Mouse (Mus musculus) frontal cortex, postnatal 10 days (tissue): ENCODE measurements around the gene 4930562C15Rik.
A peak's percentile ranks its signal among the peaks of the same experiment; 100 is the strongest.
"Not testable (repeated sequence)": the region's sequence is repeated elsewhere in the genome, so short reads cannot be mapped to it uniquely, and the experiment has no call there.

Experiments
- DNase-seq, 2 experiments: peaks; one replicate each; pipeline ENCODE4 v3.0.0; 2022; ENCODE audit warnings: low spot score in 2 of 2, mixed read lengths in 1 of 2

4930562C15Rik gene

DNA sequence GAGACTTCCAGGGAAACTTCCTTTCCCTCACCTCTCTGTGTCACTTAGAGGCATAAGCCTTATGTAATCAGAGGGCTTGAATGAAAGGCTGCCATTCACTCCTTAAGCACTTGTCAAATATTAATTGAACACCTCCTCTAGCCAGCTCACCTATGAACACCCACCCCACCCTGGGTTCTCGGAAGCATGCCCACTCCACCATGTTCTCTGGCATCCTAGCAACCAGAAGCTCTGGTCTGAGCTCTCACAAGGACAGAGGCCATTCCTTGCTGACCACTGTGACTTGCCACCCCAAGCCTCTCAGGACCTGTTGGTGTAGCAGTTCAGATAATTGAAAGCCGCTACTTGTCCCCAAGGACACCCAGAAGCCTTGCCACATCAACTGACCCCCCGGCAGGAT is at the start of gene 4930562C15Rik:
Gene 4930562C15Rik, plus strand, starts transcription at position 226 of the 400 bp plus-strand sequence.
- DNase-seq = no peak

DNA sequence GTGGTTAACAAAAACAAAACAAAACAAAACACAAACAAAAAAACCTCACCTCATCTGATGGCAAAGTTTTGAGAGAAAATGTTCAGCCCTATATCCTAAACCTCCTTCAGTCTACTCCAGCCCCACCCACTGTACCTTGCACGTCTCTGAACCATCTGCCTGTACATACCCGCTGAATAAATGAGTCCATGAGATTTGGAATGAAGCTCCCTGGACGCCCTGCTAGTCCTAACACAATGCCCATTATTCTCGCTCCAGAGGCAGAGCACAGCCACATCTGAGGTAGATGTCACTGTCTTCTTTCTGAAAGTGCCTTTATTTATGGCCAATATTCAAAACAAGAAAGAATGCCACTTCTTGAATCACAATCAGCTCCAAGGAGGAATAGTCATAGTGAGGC is 49.5 kb upstream of the 4930562C15Rik start:
- no peak for DNase-seq

GRCm38 (mm10) chr16:4788176-4788575 is 47.0 kb upstream of the 4930562C15Rik start:
- DNase-seq = no peak

DNA sequence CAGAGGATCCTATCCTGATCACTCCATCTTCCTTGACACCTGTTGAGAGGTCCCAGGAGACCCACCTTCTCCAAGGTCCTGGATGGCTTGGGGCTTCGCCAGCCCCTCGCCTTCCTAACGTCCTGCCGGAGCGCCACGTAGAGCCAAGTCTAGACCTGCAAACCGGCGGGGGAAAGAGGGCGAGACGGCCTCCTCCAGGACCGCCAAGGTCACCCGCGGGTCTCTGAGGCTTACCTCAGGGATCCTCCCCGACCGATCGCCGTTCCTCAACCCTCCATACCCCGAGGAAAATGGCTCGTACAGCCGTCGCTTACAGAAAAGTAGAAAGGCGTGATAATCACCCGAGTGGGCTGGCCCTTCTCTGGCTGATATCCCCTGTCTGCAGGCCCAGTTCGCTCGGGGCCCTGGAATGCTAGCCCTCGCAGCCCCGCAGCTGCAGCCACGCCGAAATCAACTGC is 45.9 kb upstream of the 4930562C15Rik start:
- peak in 1 of 2 experiments; percentile 52 for DNase-seq

- DNase-seq = peak; percentile 94 to 95
Measured at GRCm38 (mm10) chr16:4789810-4790559, 45.2 kb upstream of the 4930562C15Rik start, which contains the start of gene Cdip1. TSS of gene Cdip1 (minus strand) at chr16:4790292.

DNA sequence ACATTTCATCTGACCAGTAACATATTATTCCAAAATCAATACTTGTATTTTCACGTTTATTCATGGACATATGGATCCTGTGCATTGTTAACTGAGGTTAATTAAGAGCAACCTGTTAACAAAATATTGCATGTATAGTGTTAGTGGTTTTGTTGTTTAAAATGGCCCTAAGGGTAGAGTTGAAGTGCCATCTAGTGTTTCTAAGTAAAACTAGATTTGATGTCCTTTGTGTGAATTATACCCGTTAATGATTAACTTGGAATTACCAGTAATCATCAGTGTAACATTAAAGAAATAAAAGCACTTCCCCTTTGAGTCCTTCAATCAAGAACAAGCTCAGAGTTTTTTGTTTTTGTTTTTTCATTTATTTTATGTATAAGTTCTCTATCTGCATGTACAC is 43.9 kb upstream of the 4930562C15Rik start:
- no peak for DNase-seq

DNA sequence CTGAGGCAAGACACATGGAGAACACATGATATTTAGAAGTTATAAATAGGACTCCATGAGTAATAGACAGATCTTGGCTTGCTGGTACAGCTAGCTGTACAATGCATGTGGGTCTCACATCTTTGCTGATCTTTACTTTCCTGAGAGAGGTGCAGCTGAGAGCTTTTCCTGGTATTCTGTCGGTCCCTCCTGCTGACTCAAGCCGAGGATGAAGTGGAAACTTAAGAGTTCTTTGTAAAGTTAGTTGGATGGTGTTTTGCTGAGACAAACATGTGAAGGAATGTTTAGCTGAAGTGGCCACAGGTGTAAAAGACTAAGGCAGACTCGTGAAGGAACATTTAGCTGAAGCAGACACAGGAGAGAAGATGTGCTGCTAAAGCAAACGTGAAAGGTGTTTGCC is 38.6 kb upstream of the 4930562C15Rik start:
- DNase-seq = no peak

DNA sequence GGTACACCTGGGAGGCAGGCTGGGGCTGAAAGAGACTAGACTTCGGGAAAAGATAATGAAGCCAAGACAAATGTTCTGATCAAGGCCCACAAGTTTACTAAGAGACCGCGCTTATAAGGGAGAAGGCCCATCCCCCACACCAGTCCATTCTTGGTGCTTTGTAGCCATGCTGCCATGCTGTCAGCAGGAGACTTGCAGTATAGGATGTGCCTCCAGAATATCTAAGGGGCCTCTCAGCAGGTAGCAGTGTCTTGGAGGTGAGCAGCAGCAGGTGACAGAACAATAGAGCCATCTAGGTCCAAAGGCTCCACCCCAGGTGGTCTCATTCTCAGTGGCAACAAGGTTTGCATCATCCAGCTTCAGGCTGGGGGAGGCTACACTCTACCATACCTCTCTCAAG is 16.9 kb upstream of the 4930562C15Rik start:
- DNase-seq = no peak

GRCm38 (mm10) chr16:4824466-4824865 is 10.8 kb upstream of the 4930562C15Rik start:
- not testable (repeated sequence) for DNase-seq

DNA sequence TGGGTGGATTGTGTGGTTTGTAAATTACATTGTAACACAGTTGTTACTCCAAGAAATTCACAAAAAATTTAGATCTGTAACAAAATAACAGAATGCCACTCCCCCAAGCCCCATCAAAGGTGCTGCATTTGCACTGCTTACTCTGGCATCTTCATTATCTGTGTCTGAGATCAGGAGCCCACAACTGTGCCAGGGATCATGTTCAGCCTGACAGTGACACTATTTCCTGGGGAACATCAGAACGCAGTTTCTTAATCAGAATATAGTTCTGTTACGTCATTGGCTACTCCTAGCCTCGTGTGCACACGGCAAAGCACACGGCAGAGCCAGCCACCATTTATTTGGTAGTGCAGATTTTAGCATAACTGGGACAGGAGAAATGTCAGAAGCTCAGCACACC is 7.6 kb upstream of the 4930562C15Rik start:
- DNase-seq = no peak

GRCm38 (mm10) chr16:4829271-4829900 is 5.8 kb upstream of the 4930562C15Rik start:
- DNase-seq = no peak

DNA sequence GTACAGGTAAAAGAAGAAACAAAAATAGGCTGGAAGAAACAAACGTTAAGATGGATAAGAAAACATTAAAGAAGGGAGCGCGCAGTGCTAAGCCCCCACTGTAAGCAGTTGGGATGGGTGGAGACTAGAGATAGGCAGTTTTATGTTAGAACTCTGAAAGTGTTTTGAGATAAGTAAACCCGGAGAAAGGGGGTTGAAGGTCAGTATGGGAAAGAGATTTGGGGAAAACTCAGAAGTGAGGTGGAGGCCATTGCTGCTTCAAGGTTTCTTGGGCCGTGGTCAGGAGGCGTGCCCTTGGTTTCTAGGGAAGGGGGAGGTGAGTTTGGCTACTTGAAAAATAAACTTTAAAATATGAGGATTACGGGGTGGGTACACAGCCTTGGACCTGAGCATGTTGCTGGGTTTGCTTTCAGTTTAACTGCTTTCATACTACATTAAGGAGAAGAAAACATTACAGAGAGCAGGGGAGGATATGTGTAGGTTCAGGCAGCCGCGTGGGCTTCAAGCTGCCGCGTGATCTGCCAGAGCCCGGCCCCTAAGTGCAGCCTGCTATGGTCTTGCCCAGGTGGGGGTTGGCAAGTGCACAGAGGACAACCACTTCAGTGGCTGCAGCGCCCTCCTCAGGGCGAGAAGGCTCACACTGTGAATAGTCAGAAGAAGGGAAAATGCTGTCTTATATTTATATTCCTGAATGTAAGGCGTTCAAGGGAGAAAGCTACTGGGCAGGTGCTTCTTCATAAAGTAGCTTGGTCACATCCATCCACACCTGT is 3.4 kb upstream of the 4930562C15Rik start:
- peak in 1 of 2 experiments; percentile 25 for DNase-seq

GRCm38 (mm10) chr16:4833858-4834257 is 1.4 kb upstream of the 4930562C15Rik start:
- no peak for DNase-seq

- DNase-seq = no peak
Measured at GRCm38 (mm10) chr16:4837631-4838030, 2.4 kb downstream of the 4930562C15Rik start.

GRCm38 (mm10) chr16:4839552-4839951 is 4.3 kb downstream of the 4930562C15Rik start:
- DNase-seq = no peak

GRCm38 (mm10) chr16:4840231-4840630 is 5.0 kb downstream of the 4930562C15Rik start:
- DNase-seq = no peak

- DNase-seq = no peak
Measured at GRCm38 (mm10) chr16:4847041-4847440, 11.8 kb downstream of the 4930562C15Rik start.

DNA sequence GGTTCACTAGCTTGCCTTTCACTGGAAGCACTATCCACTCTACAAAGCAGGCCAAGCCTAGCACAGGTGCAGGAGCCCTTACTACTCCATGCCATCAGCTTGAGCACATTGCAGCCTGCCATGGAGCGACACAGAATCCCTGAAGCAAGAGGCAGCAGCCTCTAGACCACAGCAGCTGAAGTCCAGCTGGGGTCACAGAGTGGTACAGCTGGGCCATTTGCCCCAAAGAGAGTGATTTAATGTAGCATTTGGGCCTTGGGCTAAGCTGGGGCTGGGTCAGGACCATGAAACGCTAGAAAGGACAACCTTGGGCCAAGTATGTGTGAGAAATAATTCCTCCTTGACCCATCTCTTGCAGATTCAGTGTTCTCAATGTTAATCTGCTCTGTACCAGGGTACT is 12.9 kb downstream of the 4930562C15Rik start:
- no peak for DNase-seq

DNA sequence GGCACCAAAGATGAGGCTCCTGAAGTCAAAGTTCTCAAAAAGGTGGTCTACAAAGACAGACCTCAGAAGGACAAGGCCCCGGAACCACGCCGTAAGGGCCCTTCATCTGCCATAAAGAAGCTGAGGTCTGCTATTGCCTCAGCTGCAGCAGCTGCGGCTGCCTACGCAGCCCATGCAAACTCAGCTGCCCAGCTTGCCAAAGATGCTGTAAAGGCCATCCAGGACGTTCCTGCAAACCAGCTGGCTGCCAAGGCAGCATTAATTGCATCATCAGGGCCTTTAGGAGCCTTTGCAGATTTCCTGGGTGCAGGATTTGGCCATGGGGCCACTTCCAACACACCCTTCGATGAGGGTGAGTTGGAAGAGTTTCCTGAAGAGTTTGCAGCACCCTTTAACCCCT is 15.1 kb downstream of the 4930562C15Rik start:
- no peak for DNase-seq

GRCm38 (mm10) chr16:4850938-4851628 is 15.9 kb downstream of the 4930562C15Rik start:
- no peak for DNase-seq

GRCm38 (mm10) chr16:4855046-4855650 is 19.9 kb downstream of the 4930562C15Rik start:
- DNase-seq = no peak
